Mouse (Mus musculus): ENCODE measurements around the gene Fads2. TPM values are rescaled to one million over a fixed set of nuclear protein-coding genes. Genes with fewer than 3 reads are reported as not detected.
"Not testable (repeated sequence)": the region's sequence is repeated elsewhere in the genome, so short reads cannot be mapped to it uniquely, and the experiment has no call there.

Gene Fads2
- polyA plus RNA-seq (2014; fragmentation: Nextera tagmentation; extraction: Ambion mirVana) = 64.2 and 71.4 TPM in 2 replicates

DNA sequence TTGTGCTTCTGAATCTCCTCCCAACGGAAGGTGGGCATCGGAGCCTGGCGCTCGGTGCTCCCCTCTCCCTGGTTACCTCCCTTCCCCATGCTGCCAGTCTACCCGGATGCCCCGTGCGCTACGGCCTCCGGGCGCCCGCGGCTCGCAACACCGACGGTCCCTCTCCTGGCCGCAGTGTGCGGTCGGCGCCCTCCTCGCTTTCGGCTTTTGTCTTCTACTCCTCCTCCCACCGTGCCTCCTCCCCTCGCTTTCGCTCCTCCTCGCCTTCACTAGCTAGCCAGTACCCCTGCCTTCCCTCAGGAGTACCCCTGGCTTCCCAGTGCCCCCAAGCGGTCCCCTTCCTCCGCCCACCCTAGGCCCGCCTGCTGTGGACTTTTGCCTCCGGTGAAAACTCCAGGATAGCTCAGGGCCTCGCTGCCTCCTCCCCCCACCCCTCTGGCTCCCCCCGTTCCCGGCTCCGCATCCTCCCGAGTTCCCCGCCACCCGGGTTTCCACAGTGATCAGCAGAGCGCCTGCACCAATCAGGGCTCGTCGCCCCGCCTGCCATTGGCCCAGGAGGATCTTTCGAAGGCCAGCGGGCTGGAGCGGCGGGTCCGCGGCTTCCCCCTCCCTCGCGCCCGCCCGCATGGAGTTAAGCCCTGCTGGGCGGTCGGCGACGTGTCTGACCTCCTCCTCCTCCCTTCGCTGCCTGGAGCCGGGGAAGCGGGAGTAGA, at the start of gene Fads2:
Gene Fads2, minus strand, starts transcription at position 406 of the 713 bp plus-strand sequence.
- no peaks in the 10 kb centered on the region for H3K9me3 ChIP-seq (ENCODE audit: control insufficient read depth, low read length)
- no peaks in the 10 kb centered on the region for H3K27me3 ChIP-seq (replicated peaks; ENCODE audit: control insufficient read depth, insufficient read depth, low read length)
- under 1% methylated on average over 37 of the region's 57 CpGs for WGBS
- peaks cover 14% of the 10 kb centered on the region for H3K36me3 ChIP-seq (ENCODE audit: control insufficient read depth, insufficient read depth, low read length)
- DNase-seq (ENCODE audit: low spot score) = peak; percentile 94
- peak within 1 kb of the TSS; percentile 75 for H3K9ac ChIP-seq (ENCODE audit: low read length)
- peak; percentile 94 for ATAC-seq (replicated peaks; ENCODE audit: low FRiP score, low TSS enrichment, low read depth)
- peak within 1 kb of the TSS; percentile 85 for H3K4me2 ChIP-seq (ENCODE audit: low read length)
- H3K27ac ChIP-seq (ENCODE audit: low read depth) = peak within 1 kb of the TSS; percentile 84
- peak within 1 kb of the TSS; percentile 77 for H3K4me3 ChIP-seq (ENCODE audit: low read depth, low read length)
- peaks cover 27% of the 10 kb centered on the region for H3K4me1 ChIP-seq (replicated peaks; ENCODE audit: control insufficient read depth, insufficient read depth, low read length)

DNA sequence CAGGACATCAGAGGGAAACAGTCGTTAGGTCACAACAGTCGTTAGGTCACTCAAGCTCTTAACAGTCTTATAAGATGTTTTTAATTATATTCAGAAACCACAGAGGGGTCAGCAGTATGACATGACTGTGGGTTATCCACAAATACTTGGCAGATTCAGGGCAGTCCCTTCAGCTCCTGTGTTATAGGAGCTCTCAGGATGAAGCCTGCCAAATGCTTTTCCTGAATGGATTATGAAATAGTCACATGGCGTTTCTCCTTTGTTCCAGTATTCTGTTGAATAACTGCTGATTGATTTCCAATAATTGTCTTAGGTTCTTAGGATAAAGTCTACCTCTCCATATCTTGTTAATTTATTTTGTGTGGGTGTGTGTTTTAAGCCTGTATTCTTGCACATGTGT, 47.6 kb upstream of the Fads2 start:
- no peaks in the 10 kb centered on the region for H3K4me1 ChIP-seq (replicated peaks; ENCODE audit: control insufficient read depth, insufficient read depth, low read length)
- H3K36me3 ChIP-seq (ENCODE audit: control insufficient read depth, insufficient read depth, low read length) = no peaks in the 10 kb centered on the region
- H3K27ac ChIP-seq (ENCODE audit: low read depth) = no peak overlapping the region
- H3K9me3 ChIP-seq (ENCODE audit: control insufficient read depth, low read length) = no peaks in the 10 kb centered on the region
- WGBS = 77% methylated on average over 3 of the region's 3 CpGs
- ATAC-seq (replicated peaks; ENCODE audit: low FRiP score, low TSS enrichment, low read depth) = no peak
- no peak overlapping the region for H3K9ac ChIP-seq (ENCODE audit: low read length)
- no peak for DNase-seq (ENCODE audit: low spot score)
- H3K4me3 ChIP-seq (ENCODE audit: low read depth, low read length) = no peak overlapping the region
- no peaks in the 10 kb centered on the region for H3K27me3 ChIP-seq (replicated peaks; ENCODE audit: control insufficient read depth, insufficient read depth, low read length)
- no peak overlapping the region for H3K4me2 ChIP-seq (ENCODE audit: low read length)

DNA sequence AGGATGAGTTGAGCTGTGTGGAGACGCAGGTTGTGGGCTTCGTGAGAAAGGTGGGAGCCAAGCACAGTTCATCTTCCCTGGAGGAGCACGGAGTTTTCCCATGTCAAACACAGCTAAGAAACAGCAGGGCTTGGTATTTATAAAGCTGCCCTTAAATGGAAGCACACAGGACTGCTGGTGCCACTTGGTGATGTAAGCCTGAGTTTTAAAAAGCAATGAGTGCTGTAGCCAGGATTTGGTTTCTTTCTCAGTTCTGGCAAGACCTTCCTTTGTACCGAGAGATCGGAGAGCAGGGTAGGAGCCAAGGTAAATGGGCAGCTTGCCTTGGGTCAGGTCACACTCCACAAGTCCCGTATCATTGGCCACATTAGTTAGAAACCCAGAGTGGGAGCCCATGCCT, 47.0 kb upstream of the Fads2 start:
- Histone ChIP-seq H3K4me3 (ENCODE audit: low read depth, low read length) (no peak overlapping the region), H3K9ac (ENCODE audit: low read length) (no peak overlapping the region), H3K4me1 (replicated peaks; ENCODE audit: control insufficient read depth, insufficient read depth, low read length) (no peaks in the 10 kb centered on the region), H3K27me3 (replicated peaks; ENCODE audit: control insufficient read depth, insufficient read depth, low read length) (no peaks in the 10 kb centered on the region), H3K4me2 (ENCODE audit: low read length) (no peak overlapping the region), H3K36me3 (ENCODE audit: control insufficient read depth, insufficient read depth, low read length) (no peaks in the 10 kb centered on the region), H3K9me3 (ENCODE audit: control insufficient read depth, low read length) (no peaks in the 10 kb centered on the region), H3K27ac (ENCODE audit: low read depth) (peak overlapping the region; percentile 54)
- DNase-seq (ENCODE audit: low spot score) (no peak), ATAC-seq (replicated peaks; ENCODE audit: low FRiP score, low TSS enrichment, low read depth) (no peak)
- WGBS = 54% methylated on average over 6 of the region's 6 CpGs

GRCm38 (mm10) chr19:10144464-10144863, 42.9 kb upstream of the Fads2 start:
- DNase-seq (ENCODE audit: low spot score) = no peak

DNA sequence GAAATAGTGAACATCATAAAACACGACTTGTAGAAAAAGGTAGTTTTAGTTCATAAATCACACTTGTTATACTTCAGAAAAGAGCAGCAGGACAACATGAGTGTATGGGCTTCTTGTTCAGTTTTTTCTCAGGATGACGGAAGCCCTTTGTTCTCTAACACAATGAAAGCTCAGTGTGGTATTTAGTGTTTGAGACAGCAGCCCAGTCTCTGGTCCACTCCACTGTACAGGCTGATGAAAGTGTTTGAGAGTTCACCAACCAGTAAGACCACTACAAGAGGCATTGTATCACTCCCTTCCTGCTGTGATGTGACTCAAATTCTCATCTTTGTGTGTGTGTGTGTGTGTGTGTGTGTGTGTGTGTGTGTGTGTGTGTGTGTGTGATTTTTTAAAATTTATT, 42.1 kb upstream of the Fads2 start:
- Histone ChIP-seq H3K4me2 (ENCODE audit: low read length) (no peak overlapping the region), H3K27me3 (replicated peaks; ENCODE audit: control insufficient read depth, insufficient read depth, low read length) (no peaks in the 10 kb centered on the region), H3K9ac (ENCODE audit: low read length) (no peak overlapping the region), H3K4me1 (replicated peaks; ENCODE audit: control insufficient read depth, insufficient read depth, low read length) (no peaks in the 10 kb centered on the region), H3K27ac (ENCODE audit: low read depth) (no peak overlapping the region), H3K4me3 (ENCODE audit: low read depth, low read length) (no peak overlapping the region), H3K36me3 (ENCODE audit: control insufficient read depth, insufficient read depth, low read length) (no peaks in the 10 kb centered on the region), H3K9me3 (ENCODE audit: control insufficient read depth, low read length) (no peaks in the 10 kb centered on the region)
- 63% methylated on average over 2 of the region's 2 CpGs for WGBS
- ATAC-seq (replicated peaks; ENCODE audit: low FRiP score, low TSS enrichment, low read depth) (no peak), DNase-seq (ENCODE audit: low spot score) (no peak)

More at GRCm38 (mm10) chr19:10144464-10144863, 42.9 kb upstream of the Fads2 start:
- ATAC-seq (replicated peaks; ENCODE audit: low FRiP score, low TSS enrichment, low read depth) = no peak
- no peak overlapping the region for H3K4me2 ChIP-seq (ENCODE audit: low read length)
- H3K4me3 ChIP-seq (ENCODE audit: low read depth, low read length) = no peak overlapping the region
- no peak overlapping the region for H3K9ac ChIP-seq (ENCODE audit: low read length)
- no peaks in the 10 kb centered on the region for H3K4me1 ChIP-seq (replicated peaks; ENCODE audit: control insufficient read depth, insufficient read depth, low read length)
- 52% methylated on average over 4 of the region's 4 CpGs for WGBS
- H3K9me3 ChIP-seq (ENCODE audit: control insufficient read depth, low read length) = no peaks in the 10 kb centered on the region
- no peak overlapping the region for H3K27ac ChIP-seq (ENCODE audit: low read depth)
- no peaks in the 10 kb centered on the region for H3K27me3 ChIP-seq (replicated peaks; ENCODE audit: control insufficient read depth, insufficient read depth, low read length)
- no peaks in the 10 kb centered on the region for H3K36me3 ChIP-seq (ENCODE audit: control insufficient read depth, insufficient read depth, low read length)

GRCm38 (mm10) chr19:10139736-10140135, 38.2 kb upstream of the Fads2 start:
- H3K4me2 ChIP-seq (ENCODE audit: low read length) = no peak overlapping the region
- no peak for ATAC-seq (replicated peaks; ENCODE audit: low FRiP score, low TSS enrichment, low read depth)
- H3K36me3 ChIP-seq (ENCODE audit: control insufficient read depth, insufficient read depth, low read length) = no peaks in the 10 kb centered on the region
- no peaks in the 10 kb centered on the region for H3K9me3 ChIP-seq (ENCODE audit: control insufficient read depth, low read length)
- H3K4me1 ChIP-seq (replicated peaks; ENCODE audit: control insufficient read depth, insufficient read depth, low read length) = 0 out of 2 replicates have a peak, but pooled peaks cover under 1% of the 10 kb centered on the region
- no peaks in the 10 kb centered on the region for H3K27me3 ChIP-seq (replicated peaks; ENCODE audit: control insufficient read depth, insufficient read depth, low read length)
- H3K4me3 ChIP-seq (ENCODE audit: low read depth, low read length) = no peak overlapping the region
- 76% methylated on average over 6 of the region's 6 CpGs for WGBS
- DNase-seq (ENCODE audit: low spot score) = no peak
- H3K27ac ChIP-seq (ENCODE audit: low read depth) = no peak overlapping the region
- no peak overlapping the region for H3K9ac ChIP-seq (ENCODE audit: low read length)

- no peak overlapping the region for H3K4me2 ChIP-seq (ENCODE audit: low read length)
- no peak for DNase-seq (ENCODE audit: low spot score)
- H3K9ac ChIP-seq (ENCODE audit: low read length) = no peak overlapping the region
- H3K4me3 ChIP-seq (ENCODE audit: low read depth, low read length) = no peak overlapping the region
- H3K4me1 ChIP-seq (replicated peaks; ENCODE audit: control insufficient read depth, insufficient read depth, low read length) = peaks cover 7% of the 10 kb centered on the region; the same call in 1 of the 2 replicates
- no peak overlapping the region for H3K27ac ChIP-seq (ENCODE audit: low read depth)
- no peaks in the 10 kb centered on the region for H3K27me3 ChIP-seq (replicated peaks; ENCODE audit: control insufficient read depth, insufficient read depth, low read length)
- ATAC-seq (replicated peaks; ENCODE audit: low FRiP score, low TSS enrichment, low read depth) = no peak
- H3K9me3 ChIP-seq (ENCODE audit: control insufficient read depth, low read length) = no peaks in the 10 kb centered on the region
- 78% methylated on average over 5 of the region's 5 CpGs for WGBS
- no peaks in the 10 kb centered on the region for H3K36me3 ChIP-seq (ENCODE audit: control insufficient read depth, insufficient read depth, low read length)
Measured at GRCm38 (mm10) chr19:10137423-10137822, 35.9 kb upstream of the Fads2 start.

- Histone ChIP-seq H3K27ac (ENCODE audit: low read depth) (peak overlapping the region; percentile 60; the same call in 1 of the 2 replicates), H3K4me2 (ENCODE audit: low read length) (no peak overlapping the region), H3K4me1 (replicated peaks; ENCODE audit: control insufficient read depth, insufficient read depth, low read length) (peaks cover 7% of the 10 kb centered on the region; the same call in 1 of the 2 replicates), H3K9ac (ENCODE audit: low read length) (peak overlapping the region; percentile 16; the same call in 1 of the 2 replicates), H3K36me3 (ENCODE audit: control insufficient read depth, insufficient read depth, low read length) (no peaks in the 10 kb centered on the region), H3K27me3 (replicated peaks; ENCODE audit: control insufficient read depth, insufficient read depth, low read length) (no peaks in the 10 kb centered on the region), H3K9me3 (ENCODE audit: control insufficient read depth, low read length) (no peaks in the 10 kb centered on the region), H3K4me3 (ENCODE audit: low read depth, low read length) (no peak overlapping the region)
- 21% methylated on average over 2 of the region's 2 CpGs for WGBS
- ATAC-seq (replicated peaks; ENCODE audit: low FRiP score, low TSS enrichment, low read depth) (no peak), DNase-seq (ENCODE audit: low spot score) (peak; percentile 61)
Measured at GRCm38 (mm10) chr19:10134692-10135091, 33.1 kb upstream of the Fads2 start.

DNA sequence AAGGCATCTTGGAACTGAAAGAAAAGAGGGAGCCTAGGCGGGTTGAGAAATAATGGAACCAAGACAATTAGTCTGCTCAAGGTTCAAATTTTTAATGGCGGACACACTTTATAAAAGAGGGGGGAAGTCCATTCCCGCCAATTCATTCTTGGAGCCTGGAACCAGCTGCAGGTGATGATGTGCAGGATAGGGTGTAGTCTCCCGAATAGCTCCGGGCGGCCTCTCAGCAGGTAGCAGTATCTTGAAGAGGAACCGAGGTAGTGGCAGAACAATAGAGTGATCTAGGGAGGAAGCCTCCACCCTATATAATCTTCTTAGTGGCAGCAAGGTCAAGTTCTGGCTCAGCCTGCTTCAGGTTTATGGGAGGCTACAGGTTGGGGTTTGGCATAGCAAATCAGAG, 28.0 kb upstream of the Fads2 start:
- H3K4me1 ChIP-seq (replicated peaks; ENCODE audit: control insufficient read depth, insufficient read depth, low read length); H3K4me2 ChIP-seq (ENCODE audit: low read length); H3K9me3 ChIP-seq (ENCODE audit: control insufficient read depth, low read length); H3K9ac ChIP-seq (ENCODE audit: low read length); H3K36me3 ChIP-seq (ENCODE audit: control insufficient read depth, insufficient read depth, low read length); H3K27ac ChIP-seq (ENCODE audit: low read depth); H3K4me3 ChIP-seq (ENCODE audit: low read depth, low read length); DNase-seq (ENCODE audit: low spot score); H3K27me3 ChIP-seq (replicated peaks; ENCODE audit: control insufficient read depth, insufficient read depth, low read length); ATAC-seq (replicated peaks; ENCODE audit: low FRiP score, low TSS enrichment, low read depth): not testable (repeated sequence)
- WGBS = 74% methylated on average over 7 of the region's 7 CpGs
